Mouse (Mus musculus) cerebellum, adult 9-11 months (tissue): ENCODE results near the gene Olfr1432.
"Not testable (repeated sequence)": the region's sequence is repeated elsewhere in the genome, so short reads cannot be mapped to it uniquely, and the experiment has no call there.

ENCODE experiments used
- DNase-seq: peaks from one replicate; pipeline ENCODE4 v3.0.0; 2022

Gene Olfr1432

GRCm38 (mm10) chr19:12232496-12232895, at the start of gene Olfr1432:
Gene Olfr1432, minus strand, starts transcription at chr19:12232596.
- not testable (repeated sequence) for DNase-seq

- DNase-seq = no peak
Observed at GRCm38 (mm10) chr19:12279554-12279953, 47.2 kb upstream of the Olfr1432 start, which contains the start of gene Olfr1434. Gene Olfr1434, plus strand, starts transcription at chr19:12279854.

GRCm38 (mm10) chr19:12260732-12261131, 28.3 kb upstream of the Olfr1432 start, which contains the start of gene Olfr235:
Gene Olfr235, plus strand, starts transcription at chr19:12261032.
- DNase-seq = no peak

GRCm38 (mm10) chr19:12241559-12241958, 9.2 kb upstream of the Olfr1432 start, which contains the start of gene Olfr262:
Gene Olfr262, minus strand, starts transcription at chr19:12241659.
- no peak for DNase-seq

DNA sequence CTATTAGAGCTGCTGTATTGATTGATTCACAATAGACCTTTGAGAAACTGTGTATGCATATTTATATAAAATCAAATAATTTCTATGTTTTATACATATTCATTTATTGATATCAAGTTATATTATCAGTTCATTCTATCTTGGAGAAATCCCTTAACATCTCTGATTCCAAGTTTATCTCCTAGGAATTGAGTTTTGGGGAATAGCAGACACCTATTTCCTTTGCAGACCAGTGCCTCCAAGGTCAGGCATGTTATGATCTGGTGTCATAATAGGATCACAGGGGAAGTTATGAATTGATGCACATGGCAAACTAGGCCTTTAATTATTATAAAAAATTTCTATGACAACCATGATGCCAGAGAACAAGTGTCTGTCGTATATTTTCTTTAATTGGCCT, 32.1 kb downstream of the Olfr1432 start, which contains the start of gene Olfr1431:
Gene Olfr1431 (plus strand): TSS at position 301 of the 400 bp plus-strand sequence.
- no peak for DNase-seq

DNA sequence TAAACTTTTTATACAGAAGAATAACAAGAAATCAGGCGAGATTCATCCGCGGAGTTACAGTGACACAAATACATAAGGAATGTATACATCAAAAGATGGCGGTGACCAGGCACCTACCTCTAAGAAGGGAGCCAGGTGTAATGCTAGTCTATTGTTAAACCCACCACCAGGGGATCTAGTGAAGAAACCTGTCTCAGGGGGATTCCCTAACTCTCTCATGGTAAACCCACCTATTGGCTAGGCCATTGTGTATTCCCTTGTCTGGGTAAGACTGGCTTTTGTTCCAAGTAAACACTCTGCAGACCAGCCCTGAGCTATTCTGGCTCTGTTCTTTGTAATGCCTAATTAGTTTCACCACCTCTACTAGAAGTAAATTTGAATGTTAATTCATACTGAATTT, 33.3 kb downstream of the Olfr1432 start:
- not testable (repeated sequence) for DNase-seq
